Mouse (Mus musculus): ENCODE measurements around the gene Hif3a. TPM values are rescaled to one million over a fixed set of nuclear protein-coding genes. Genes with fewer than 3 reads are reported as not detected.
"Not testable (repeated sequence)": the region's sequence is repeated elsewhere in the genome, so short reads cannot be mapped to it uniquely, and the experiment has no call there.

Gene Hif3a
- total and polyA plus RNA-seq, 2 experiments = 0.01 to 0.09 TPM

DNA sequence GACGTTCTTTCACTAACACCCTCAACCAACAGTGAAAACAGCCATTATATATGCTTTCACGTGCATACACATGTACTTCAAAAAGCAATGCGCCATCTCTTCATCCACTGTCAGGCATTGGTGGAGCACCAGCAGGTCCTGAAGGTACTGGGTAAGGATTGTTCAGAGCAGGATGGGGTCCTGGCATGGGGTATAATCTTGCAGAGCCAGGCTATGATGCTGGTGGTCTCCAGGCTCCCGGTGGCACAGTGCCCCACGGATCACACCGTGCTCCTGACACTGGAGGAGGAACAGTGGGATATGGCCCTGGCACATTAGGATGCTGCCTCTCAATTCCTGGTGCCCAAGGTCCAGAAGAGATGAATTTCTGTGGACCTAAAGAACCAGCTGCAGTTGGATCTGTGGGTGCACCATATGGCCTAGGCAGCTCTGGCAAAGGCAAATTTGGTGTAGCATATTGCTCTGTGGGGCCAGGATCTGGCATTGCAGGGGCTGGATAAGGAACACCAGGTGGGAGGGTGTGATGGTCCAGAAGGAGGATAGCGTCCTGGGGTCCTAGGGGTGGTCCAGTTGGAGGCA lies 15.9 kb upstream of the Hif3a start:
- H3K27ac ChIP-seq (replicated peaks; ENCODE audit: insufficient read depth, low read depth, low read length) = no peak overlapping the region
- H3K4me1 ChIP-seq (ENCODE audit: control insufficient read depth, insufficient read depth, low read length) = no peaks in the 10 kb centered on the region
- 75% methylated on average over 7 of the region's 7 CpGs for WGBS
- no peak overlapping the region for H3K9ac ChIP-seq (ENCODE audit: low read depth, low read length)
- no peak for DNase-seq (ENCODE audit: extremely low read depth, low read depth, low spot score)
- TF ChIP-seq POLR2A (IDR thresholded peaks at IDR 0.05; ENCODE audit: extremely low read depth, insufficient read depth, low read length) (no peak), CTCF (IDR thresholded peaks at IDR 0.05; ENCODE audit: low read depth, low read length) (no peak)
- H3K79me2 ChIP-seq (ENCODE audit: control insufficient read depth, insufficient read depth, low read length) = no peaks in the 10 kb centered on the region
- no peaks in the 10 kb centered on the region; the same call in 1 of the 2 replicates for H3K27me3 ChIP-seq (ENCODE audit: control insufficient read depth, insufficient read depth, low read length)
- no peak overlapping the region for H3K4me3 ChIP-seq (ENCODE audit: insufficient read depth, low read depth, low read length)
- H3K36me3 ChIP-seq (ENCODE audit: control insufficient read depth, insufficient read depth, low read length) = no peaks in the 10 kb centered on the region

DNA sequence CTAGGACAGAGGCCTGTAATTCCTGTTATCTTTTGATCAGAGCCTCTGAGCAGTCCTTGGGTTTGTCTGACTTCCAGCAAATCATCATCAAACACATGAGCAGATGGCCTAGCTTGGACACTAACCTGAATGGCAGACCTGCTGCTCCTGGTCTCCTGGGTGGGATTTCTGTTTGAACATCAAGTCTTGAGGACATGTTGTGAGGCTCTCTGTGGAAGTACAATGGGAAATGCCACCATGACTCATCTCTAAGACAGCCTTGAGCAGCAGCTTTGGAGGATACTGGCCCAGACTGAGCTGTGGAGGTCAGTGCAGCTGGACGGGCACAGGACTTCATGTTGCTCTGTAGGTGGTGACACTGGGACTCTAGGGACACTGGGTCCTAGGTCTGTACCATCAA lies 14.3 kb upstream of the Hif3a start:
- TF ChIP-seq POLR2A (IDR thresholded peaks at IDR 0.05; ENCODE audit: extremely low read depth, insufficient read depth, low read length) = no peak
- TF ChIP-seq CTCF (IDR thresholded peaks at IDR 0.05; ENCODE audit: low read depth, low read length) = no peak
- Histone ChIP-seq H3K36me3 (ENCODE audit: control insufficient read depth, insufficient read depth, low read length) (no peaks in the 10 kb centered on the region), H3K4me3 (ENCODE audit: insufficient read depth, low read depth, low read length) (no peak overlapping the region), H3K9ac (ENCODE audit: low read depth, low read length) (no peak overlapping the region), H3K27me3 (ENCODE audit: control insufficient read depth, insufficient read depth, low read length) (no peaks in the 10 kb centered on the region; the same call in 1 of the 2 replicates), H3K27ac (replicated peaks; ENCODE audit: insufficient read depth, low read depth, low read length) (no peak overlapping the region), H3K79me2 (ENCODE audit: control insufficient read depth, insufficient read depth, low read length) (no peaks in the 10 kb centered on the region), H3K4me1 (ENCODE audit: control insufficient read depth, insufficient read depth, low read length) (no peaks in the 10 kb centered on the region)
- DNase-seq (ENCODE audit: extremely low read depth, low read depth, low spot score) = no peak
- 95% methylated on average over 1 of the region's 1 CpGs for WGBS

DNA sequence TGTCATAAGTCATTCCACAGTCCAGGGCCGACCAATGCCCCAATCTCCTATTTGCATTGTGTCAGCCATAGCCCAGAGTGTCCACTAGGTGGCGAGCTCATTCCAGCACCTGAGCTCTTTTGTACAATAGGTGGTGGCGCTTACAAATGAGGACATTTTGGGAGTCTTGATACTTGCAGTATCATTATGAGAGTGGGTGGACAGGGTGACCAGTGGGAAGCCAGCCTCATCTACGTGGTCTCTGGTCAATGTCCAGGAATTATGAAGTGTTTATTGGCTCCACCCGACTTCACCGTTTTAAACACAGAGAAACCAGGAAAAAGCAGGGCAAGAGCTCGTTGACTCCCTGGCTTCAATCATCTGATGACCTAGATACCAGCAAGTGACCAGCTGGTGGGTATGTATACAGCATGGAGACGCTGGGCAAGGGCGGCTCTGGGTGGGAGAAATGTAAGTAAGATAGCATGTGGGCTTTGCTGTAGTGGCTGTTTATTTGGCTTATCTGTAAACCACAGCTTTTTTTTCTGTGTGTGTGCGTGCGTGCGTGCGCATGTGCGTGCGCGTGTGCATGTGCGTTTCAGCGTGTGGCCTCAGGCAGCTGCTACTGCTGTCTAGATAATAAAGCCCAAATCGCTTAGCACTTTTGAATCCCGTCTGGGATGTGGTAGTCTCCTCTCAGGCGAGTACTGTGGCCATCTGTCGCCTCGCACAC lies 11.8 kb upstream of the Hif3a start, which contains the start of gene Psg16:
TSS of gene Psg16 (plus strand) at position 137 of the 712 bp plus-strand sequence.
- peak; percentile 42 for DNase-seq (ENCODE audit: extremely low read depth, low read depth, low spot score)
- no peak within 1 kb of the TSS for H3K4me3 ChIP-seq (ENCODE audit: insufficient read depth, low read depth, low read length)
- no peaks in the 10 kb centered on the region for H3K36me3 ChIP-seq (ENCODE audit: control insufficient read depth, insufficient read depth, low read length)
- peak; percentile 84 for TF ChIP-seq CTCF (IDR thresholded peaks at IDR 0.05; ENCODE audit: low read depth, low read length)
- TF ChIP-seq POLR2A (IDR thresholded peaks at IDR 0.05; ENCODE audit: extremely low read depth, insufficient read depth, low read length) = no peak
- no peaks in the 10 kb centered on the region for H3K79me2 ChIP-seq (ENCODE audit: control insufficient read depth, insufficient read depth, low read length)
- H3K9ac ChIP-seq (ENCODE audit: low read depth, low read length) = no peak within 1 kb of the TSS
- no peak within 1 kb of the TSS for H3K27ac ChIP-seq (replicated peaks; ENCODE audit: insufficient read depth, low read depth, low read length)
- H3K27me3 ChIP-seq (ENCODE audit: control insufficient read depth, insufficient read depth, low read length) = no peaks in the 10 kb centered on the region
- WGBS = 68% methylated on average over 23 of the region's 23 CpGs
- H3K4me1 ChIP-seq (ENCODE audit: control insufficient read depth, insufficient read depth, low read length) = no peaks in the 10 kb centered on the region

DNA sequence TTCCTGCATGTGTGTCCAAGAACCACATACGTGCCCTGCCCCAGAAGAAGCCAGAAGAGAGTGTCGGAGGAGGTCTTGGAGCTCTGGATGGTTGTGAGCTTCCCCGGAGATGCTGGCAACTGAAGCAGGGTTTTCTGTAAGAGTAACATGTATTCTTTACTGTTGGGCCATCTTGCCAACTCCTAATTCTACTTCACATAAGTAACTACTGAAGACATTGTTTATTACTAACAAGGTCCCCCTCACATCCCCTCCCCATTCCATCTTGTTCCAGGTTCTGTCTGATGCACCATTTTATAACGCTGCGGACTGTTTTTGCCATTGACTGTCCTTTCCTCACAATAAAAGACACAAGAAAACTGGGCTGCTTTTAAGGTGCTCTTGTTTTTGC lies 11.3 kb upstream of the Hif3a start:
- H3K27me3 ChIP-seq (ENCODE audit: control insufficient read depth, insufficient read depth, low read length) = no peaks in the 10 kb centered on the region
- no peaks in the 10 kb centered on the region for H3K36me3 ChIP-seq (ENCODE audit: control insufficient read depth, insufficient read depth, low read length)
- no peak overlapping the region for H3K9ac ChIP-seq (ENCODE audit: low read depth, low read length)
- no peaks in the 10 kb centered on the region for H3K4me1 ChIP-seq (ENCODE audit: control insufficient read depth, insufficient read depth, low read length)
- no peak overlapping the region for H3K4me3 ChIP-seq (ENCODE audit: insufficient read depth, low read depth, low read length)
- H3K79me2 ChIP-seq (ENCODE audit: control insufficient read depth, insufficient read depth, low read length) = no peaks in the 10 kb centered on the region
- H3K27ac ChIP-seq (replicated peaks; ENCODE audit: insufficient read depth, low read depth, low read length) = no peak overlapping the region
- WGBS = 63% methylated on average over 5 of the region's 5 CpGs
- no peak for DNase-seq (ENCODE audit: extremely low read depth, low read depth, low spot score)
- TF ChIP-seq CTCF (IDR thresholded peaks at IDR 0.05; ENCODE audit: low read depth, low read length) (no peak), POLR2A (IDR thresholded peaks at IDR 0.05; ENCODE audit: extremely low read depth, insufficient read depth, low read length) (no peak)

DNA sequence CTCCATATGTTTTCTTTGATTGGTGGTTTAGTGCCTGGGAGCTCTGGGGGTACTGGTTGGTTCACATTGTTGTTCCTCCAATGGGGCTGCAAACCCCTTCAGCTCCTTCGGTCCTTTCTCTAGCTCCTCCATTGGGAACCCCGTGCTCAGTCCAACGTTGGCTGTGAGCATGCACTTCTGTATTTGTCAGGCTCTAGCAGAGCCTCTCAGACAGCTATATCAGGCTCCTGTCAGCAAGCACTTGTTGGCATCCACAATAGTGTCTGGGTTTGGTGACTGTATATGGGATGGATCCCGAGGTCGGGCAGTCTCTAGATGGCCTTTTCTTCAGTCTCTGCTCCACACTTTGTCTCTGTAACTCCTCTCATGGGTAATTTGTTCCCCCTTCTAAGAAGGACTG lies 5.4 kb upstream of the Hif3a start:
- H3K79me2 ChIP-seq (ENCODE audit: control insufficient read depth, insufficient read depth, low read length); H3K9ac ChIP-seq (ENCODE audit: low read depth, low read length); H3K27ac ChIP-seq (replicated peaks; ENCODE audit: insufficient read depth, low read depth, low read length); H3K4me1 ChIP-seq (ENCODE audit: control insufficient read depth, insufficient read depth, low read length); H3K4me3 ChIP-seq (ENCODE audit: insufficient read depth, low read depth, low read length); H3K36me3 ChIP-seq (ENCODE audit: control insufficient read depth, insufficient read depth, low read length); DNase-seq (ENCODE audit: extremely low read depth, low read depth, low spot score); H3K27me3 ChIP-seq (ENCODE audit: control insufficient read depth, insufficient read depth, low read length): not testable (repeated sequence)
- WGBS = 63% methylated on average over 5 of the region's 5 CpGs

DNA sequence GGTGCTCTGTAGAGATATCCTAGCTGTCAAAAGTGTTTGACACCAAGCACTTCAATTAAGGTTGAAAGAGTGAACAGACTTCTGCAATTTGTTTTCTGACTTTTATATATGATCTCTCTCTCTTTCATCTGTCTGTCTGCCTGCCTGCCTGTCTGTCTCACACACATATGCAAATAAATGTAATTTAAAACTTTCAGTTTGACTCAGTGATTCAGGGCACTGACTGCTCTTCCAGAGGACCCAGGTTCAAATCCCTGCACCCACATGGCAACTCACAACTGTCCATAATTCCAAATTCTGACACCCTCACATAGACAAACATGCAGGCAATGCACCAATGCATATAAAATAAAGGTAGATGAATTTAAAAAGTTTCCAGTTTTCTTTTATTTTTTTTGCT lies 4.8 kb upstream of the Hif3a start:
- H3K27ac ChIP-seq (replicated peaks; ENCODE audit: insufficient read depth, low read depth, low read length) = no peak overlapping the region
- no peaks in the 10 kb centered on the region for H3K4me1 ChIP-seq (ENCODE audit: control insufficient read depth, insufficient read depth, low read length)
- H3K9ac ChIP-seq (ENCODE audit: low read depth, low read length) = no peak overlapping the region
- DNase-seq (ENCODE audit: extremely low read depth, low read depth, low spot score) = no peak
- no peaks in the 10 kb centered on the region for H3K36me3 ChIP-seq (ENCODE audit: control insufficient read depth, insufficient read depth, low read length)
- TF ChIP-seq POLR2A (IDR thresholded peaks at IDR 0.05; ENCODE audit: extremely low read depth, insufficient read depth, low read length) (no peak), CTCF (IDR thresholded peaks at IDR 0.05; ENCODE audit: low read depth, low read length) (no peak)
- H3K4me3 ChIP-seq (ENCODE audit: insufficient read depth, low read depth, low read length) = no peak overlapping the region
- H3K27me3 ChIP-seq (ENCODE audit: control insufficient read depth, insufficient read depth, low read length) = peaks cover 5% of the 10 kb centered on the region; the same call in 1 of the 2 replicates
- no peaks in the 10 kb centered on the region for H3K79me2 ChIP-seq (ENCODE audit: control insufficient read depth, insufficient read depth, low read length)

Measured in liver, adult 2 months (tissue).